Mouse (Mus musculus) left cerebral cortex, adult 2 months (tissue): Measurements from ENCODE around the gene Foxg1. TPM values are rescaled to one million over a fixed set of nuclear protein-coding genes. Genes with fewer than 3 reads are reported as not detected.
A peak's percentile ranks its signal among the peaks of the same experiment; 100 is the strongest.

Experiments used
- DNase-seq, 2 experiments: peaks; one replicate each; pipeline ENCODE4 v3.0.0; 2021 to 2022; ENCODE audit warnings: low spot score in 2 of 2, mixed read lengths in 1 of 2; ENCODE audit errors: extremely low spot score in 1 of 2
- H3K27ac ChIP-seq: fragments of 200-600 bp; 2 replicates; pipeline ENCODE4 v1.8.1; 2022
- H3K4me3 ChIP-seq: fragments of 200-600 bp; 2 replicates; pipeline ENCODE4 v1.8.1; 2022
- CTCF ChIP-seq: fragments of 200-600 bp; IDR thresholded peaks from 2 replicates; pipeline ENCODE4 v1.8.1; 2022; ENCODE audit warnings: antibody characterized with exemption, mild to moderate bottlenecking, moderate library complexity
- intact Hi-C: fragments of 180-260 bp; cut with DNase I; formaldehyde crosslinking; loops from one replicate; pipeline ENCODE4 v1.15.1; 2025
- long read RNA-seq, 2 experiments: library from polyadenylated mRNA; stranded (forward); transcript quantifications; one replicate each; pipeline ENCODE4 v2.0.0; 2021; ENCODE audit warnings: borderline mapping rate in 2 of 2
- total RNA-seq, 2 experiments: library from RNA; stranded (reverse); gene quantifications; 2 replicates each; pipeline ENCODE4 v1.2.3; 2021

Foxg1 gene
- 100 to 1,000 TPM; 111 to 112 TPM for total RNA-seq
- long read RNA-seq, experiment 1, transcript Foxg1-204 (1 exons, 3,973 nt) = major isoform, 91 of 101 reads
- long read RNA-seq, experiment 1, partial matches to known transcripts = 3 of 101 reads
- long read RNA-seq, experiment 1, other reads (novel, unspliced or antisense) = 3 of 101 reads
- long read RNA-seq, experiment 2, transcript Foxg1-204 (1 exons, 3,973 nt) = major isoform, 71 of 73 reads
- long read RNA-seq, experiment 2, partial matches to known transcripts = 0 of 73 reads
- long read RNA-seq, experiment 2, other reads (novel, unspliced or antisense) = 1 of 73 reads

- peak; percentile 63 to 66 for DNase-seq
- Histone ChIP-seq H3K27ac (peak within 1 kb of the TSS; percentile 98), H3K4me3 (peak within 1 kb of the TSS; percentile 72)
- intact Hi-C loops = loop anchor here (2.0 kb wide), 1 partner anchor 18 kb away; no protein-coding TSS in a partner anchor
- TF ChIP-seq CTCF = no peak
Measured at GRCm38 (mm10) chr12:49382565-49383520, at the start of gene Foxg1. Foxg1 (plus strand) TSS chr12:49382660.

DNA sequence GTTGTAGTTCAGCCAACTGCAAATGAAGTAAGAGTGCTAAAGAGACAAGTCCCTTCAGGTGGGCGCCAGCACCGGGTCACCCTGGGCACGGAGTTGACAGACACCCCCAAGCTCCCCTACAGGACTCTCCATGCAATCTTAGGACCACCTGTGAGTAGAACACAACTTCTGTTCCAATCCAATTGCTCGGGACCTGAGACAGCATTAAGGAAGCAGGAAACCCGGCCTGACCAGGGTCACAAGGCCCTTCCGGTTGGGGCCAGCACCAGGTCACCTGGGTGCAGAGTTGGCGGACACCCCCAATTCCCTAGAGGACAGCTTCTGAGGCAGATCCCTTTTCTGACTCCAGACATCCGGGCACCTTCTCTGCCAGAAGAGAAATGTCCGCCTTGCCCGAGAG, 32.8 kb upstream of the Foxg1 start:
- intact Hi-C loops = no loop called here
- Histone ChIP-seq H3K27ac (no peak overlapping the region), H3K4me3 (no peak overlapping the region)
- DNase-seq = no peak
- TF ChIP-seq CTCF = no peak

GRCm38 (mm10) chr12:49368931-49369330, 13.5 kb upstream of the Foxg1 start:
- DNase-seq = no peak
- H3K4me3 ChIP-seq = no peak overlapping the region
- TF ChIP-seq CTCF = peak; percentile 61
- intact Hi-C loops = no loop called here
- H3K27ac ChIP-seq = no peak overlapping the region

- intact Hi-C loops = loop anchor here (1.0 to 10.0 kb wide), 10 partner anchors 910 to 2003 kb away; partner anchors contain the start of genes G2e3, Prkd1 and Scfd1
- peak in 1 of 2 experiments; percentile 10 for DNase-seq
- no peak overlapping the region for H3K4me3 ChIP-seq
- TF ChIP-seq CTCF = peak; percentile 70
- H3K27ac ChIP-seq = no peak overlapping the region; the same call in 1 of the 2 replicates
Measured at GRCm38 (mm10) chr12:49372170-49372569, 10.3 kb upstream of the Foxg1 start.

GRCm38 (mm10) chr12:49373176-49373575, 9.3 kb upstream of the Foxg1 start:
- no peak overlapping the region for H3K4me3 ChIP-seq
- peak in 1 of 2 experiments; percentile 8 for DNase-seq
- intact Hi-C loops = loop anchor here (2.0 to 10.0 kb wide), 9 partner anchors 909 to 2002 kb away; partner anchors contain the start of genes G2e3, Prkd1 and Scfd1
- TF ChIP-seq CTCF = no peak
- peak overlapping the region; percentile 98 for H3K27ac ChIP-seq

- peak overlapping the region; percentile 49 for H3K4me3 ChIP-seq
- intact Hi-C loops = loop anchor here (2.0 to 10.0 kb wide), 10 partner anchors 908 to 2001 kb away; partner anchors contain the start of genes G2e3, Prkd1 and Scfd1
- H3K27ac ChIP-seq = peak overlapping the region; percentile 98
- DNase-seq = peak in 1 of 2 experiments; percentile 21
- no peak for TF ChIP-seq CTCF
Measured at GRCm38 (mm10) chr12:49373821-49374605, 8.4 kb upstream of the Foxg1 start.

DNA sequence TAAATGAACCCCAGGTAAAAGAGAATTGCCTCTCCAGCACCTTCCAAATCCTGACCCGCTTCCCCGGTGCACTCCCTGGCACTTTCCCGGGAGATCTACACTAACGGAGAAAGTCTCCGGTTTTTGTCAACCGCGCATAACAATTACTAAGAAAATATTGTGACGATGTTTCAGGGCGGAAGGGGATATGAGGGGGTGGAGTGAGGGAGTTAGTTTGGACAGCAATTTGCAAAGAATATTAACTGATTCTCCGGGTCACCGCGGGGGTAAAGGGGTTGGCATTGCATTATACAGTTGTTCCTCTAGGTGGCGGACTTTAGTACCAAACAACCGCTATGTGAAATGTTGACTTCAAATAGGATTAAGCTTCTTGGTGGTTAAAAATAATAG, 7.9 kb upstream of the Foxg1 start:
- Histone ChIP-seq H3K27ac (peak overlapping the region; percentile 98), H3K4me3 (peak overlapping the region; percentile 49)
- intact Hi-C loops = loop anchor here (2.0 to 10.0 kb wide), 9 partner anchors 908 to 2000 kb away; partner anchors contain the start of genes G2e3, Prkd1 and Scfd1
- peak; percentile 73 for TF ChIP-seq CTCF
- DNase-seq = peak; percentile 55 to 61

DNA sequence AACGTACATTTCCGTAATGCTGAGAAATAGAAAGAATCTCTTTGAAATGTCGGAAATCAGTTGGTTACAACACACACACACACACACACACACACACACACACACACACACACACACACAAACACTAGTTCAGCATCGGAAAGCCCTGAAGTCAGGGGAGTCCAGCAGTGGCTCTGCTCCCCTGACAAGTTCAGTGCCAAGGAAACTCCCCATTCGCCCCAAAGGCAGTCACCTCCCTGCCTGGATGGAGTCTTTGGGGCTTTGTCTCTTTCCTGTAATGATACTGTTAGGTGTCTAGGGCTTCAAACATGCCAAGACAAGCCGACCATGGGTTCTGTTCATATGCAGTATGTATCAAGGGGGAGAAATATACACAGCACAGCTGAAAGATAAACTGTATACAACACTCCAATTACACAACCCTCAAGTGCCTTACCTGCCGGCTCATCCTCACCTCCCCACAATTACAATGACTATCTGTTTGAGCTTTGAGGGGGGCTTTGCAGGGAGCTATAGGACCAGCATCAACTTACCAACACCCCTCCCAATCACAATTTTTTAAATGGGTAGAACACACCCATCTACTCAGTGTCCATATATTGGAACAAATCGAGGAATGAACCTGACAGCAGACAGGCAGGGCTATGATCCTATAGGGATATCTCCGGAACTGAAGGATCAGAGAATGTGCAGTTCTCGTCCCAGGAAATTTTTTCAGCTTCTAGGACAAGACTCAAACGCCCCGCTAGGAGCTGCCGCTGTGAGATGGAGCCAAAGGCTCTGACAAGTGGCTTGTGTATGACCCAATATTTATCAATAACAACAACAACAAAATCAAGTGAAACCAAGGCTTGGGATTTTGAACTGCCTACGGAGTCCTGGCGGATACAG, 6.8 kb upstream of the Foxg1 start:
- H3K27ac ChIP-seq = peak overlapping the region; percentile 98

GRCm38 (mm10) chr12:49376318-49376992, 6.0 kb upstream of the Foxg1 start:
- intact Hi-C loops = loop anchor here (2.0 to 10.0 kb wide), 6 partner anchors 16 to 1998 kb away; partner anchors contain the start of genes Prkd1 and Scfd1
- H3K4me3 ChIP-seq = peak overlapping the region; percentile 48
- peak in 1 of 2 experiments; percentile 30 for DNase-seq
- no peak for TF ChIP-seq CTCF
- H3K27ac ChIP-seq = peak overlapping the region; percentile 98

More for the DNA sequence above, 6.8 kb upstream of the Foxg1 start:
- H3K4me3 ChIP-seq = peak overlapping the region; percentile 48
- peak in 1 of 2 experiments; percentile 13 for DNase-seq
- intact Hi-C loops = loop anchor here (2.0 to 10.0 kb wide), 7 partner anchors 17 to 1999 kb away; partner anchors contain the start of genes Prkd1 and Scfd1
- TF ChIP-seq CTCF = no peak; the same call in 1 of the 2 replicates
